Mouse (Mus musculus) heart, postnatal 36 days (tissue): ENCODE results near the gene Odf3l2. TPM values are rescaled to one million over a fixed set of nuclear protein-coding genes. Genes with fewer than 3 reads are reported as not detected.

Experiments
- DNase-seq, 2 experiments: peaks; one replicate each; pipeline ENCODE4 v3.0.0; 2021 to 2022
- intact Hi-C: fragments of 180-260 bp; cut with DNase I; formaldehyde crosslinking; loops from one replicate; pipeline ENCODE4 v1.15.1; 2025
- total RNA-seq, 2 experiments: library from RNA; stranded (reverse); gene quantifications; 2 replicates each; pipeline ENCODE4 v1.2.3; 2021

Gene Odf3l2
- total RNA-seq = not detected

DNA sequence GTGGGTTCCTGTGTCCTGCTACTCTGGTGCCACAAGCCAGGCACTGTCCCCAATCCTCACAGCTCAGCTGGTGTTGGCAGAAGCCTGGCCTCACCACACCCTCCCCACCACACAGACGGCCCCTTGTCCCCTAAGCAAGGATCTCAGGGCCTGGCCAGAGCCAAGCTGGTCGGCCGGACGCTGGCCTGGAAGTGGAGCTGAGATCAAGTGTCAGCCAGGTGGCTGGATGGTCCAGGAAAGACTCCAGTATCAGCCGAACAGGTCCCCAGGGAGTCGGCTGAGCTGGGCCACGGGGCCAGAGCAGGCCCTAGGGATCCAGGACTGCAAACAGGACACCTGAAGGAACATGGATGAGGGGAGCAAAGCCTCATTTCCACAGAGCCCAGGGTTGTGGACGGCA is at the start of gene Odf3l2:
Gene Odf3l2, minus strand, starts transcription at position 28 of the 400 bp plus-strand sequence.
- intact Hi-C loops = no loop called here
- no peak for DNase-seq

DNA sequence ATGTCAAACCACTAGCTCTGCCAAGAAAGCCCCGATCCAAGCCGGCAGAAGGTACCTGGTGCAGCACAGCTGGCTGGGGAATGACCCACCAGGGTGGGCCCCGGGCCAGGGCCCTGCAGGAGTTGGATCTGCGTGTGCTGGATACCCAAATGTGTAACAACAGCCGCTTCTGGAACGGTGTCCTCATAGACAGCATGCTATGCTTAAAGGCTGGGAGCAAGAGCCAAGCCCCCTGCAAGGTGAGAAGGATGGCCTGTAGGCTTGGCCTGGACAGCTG is 48.8 kb upstream of the Odf3l2 start:
- intact Hi-C loops = loop anchor here (2.0 kb wide), 1 partner anchor 94 kb away; no protein-coding TSS in a partner anchor
- DNase-seq = no peak

DNA sequence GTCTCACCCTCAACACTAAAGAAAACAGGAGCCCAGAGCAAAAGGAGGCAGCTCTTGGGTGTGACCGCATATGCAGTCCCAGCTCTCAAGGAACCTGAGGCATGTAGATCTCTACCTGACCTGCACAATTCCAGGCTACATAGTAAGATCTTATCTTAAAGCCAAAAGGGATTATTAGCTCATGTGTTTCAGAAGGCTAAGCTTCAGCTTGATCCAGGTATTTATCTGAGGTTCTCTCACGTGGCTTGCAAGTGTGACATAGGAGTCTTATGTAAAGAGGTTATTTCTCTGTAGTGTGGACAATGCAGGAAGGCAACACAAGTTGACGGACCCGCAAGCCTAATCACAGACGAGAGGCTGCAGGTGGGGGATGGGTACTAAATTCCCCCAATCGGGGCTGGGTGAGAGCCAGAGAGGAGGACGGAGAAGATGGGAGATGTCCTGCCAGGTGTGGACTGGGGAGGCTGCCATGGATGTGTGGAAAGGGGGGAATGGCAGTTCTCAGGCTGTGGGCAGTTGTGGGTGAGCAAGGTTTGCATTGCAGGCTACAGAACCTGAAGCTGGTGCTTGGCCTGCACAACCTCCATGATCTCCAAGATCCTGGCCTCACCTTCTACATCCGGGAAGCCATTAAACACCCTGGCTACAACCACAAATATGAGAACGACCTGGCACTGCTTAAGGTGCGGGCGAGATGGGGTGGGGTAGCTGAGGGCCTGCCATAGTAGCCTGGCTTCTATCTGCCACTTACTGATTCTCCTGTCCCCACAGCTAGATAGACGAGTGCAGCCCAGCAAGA is 48.2 kb upstream of the Odf3l2 start:
- intact Hi-C loops = loop anchor here (2.0 kb wide), 1 partner anchor 95 kb away; no protein-coding TSS in a partner anchor
- DNase-seq = no peak

- no peak for DNase-seq
- intact Hi-C loops = no loop called here
Measured at GRCm38 (mm10) chr10:79691986-79692548, 46.5 kb upstream of the Odf3l2 start.

DNA sequence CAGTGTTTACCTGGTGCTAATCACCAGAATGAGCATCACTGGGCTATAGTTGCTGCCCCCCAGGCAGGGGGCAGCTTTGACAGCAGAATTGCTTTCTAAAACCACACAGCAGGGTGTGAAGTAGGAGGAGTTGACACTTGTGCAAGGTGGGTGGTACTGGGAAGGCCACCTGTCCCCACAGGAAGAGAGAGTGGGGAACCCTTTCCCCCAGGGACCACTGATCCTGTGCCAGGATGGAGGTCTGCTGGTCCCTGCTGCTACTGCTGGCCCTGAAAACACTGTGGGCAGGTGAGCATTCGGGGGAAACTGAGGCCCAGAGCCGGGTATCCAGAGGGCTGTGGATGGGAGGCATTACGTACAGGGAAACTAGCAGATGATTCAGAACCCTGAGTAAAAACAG is 43.6 kb upstream of the Odf3l2 start:
- DNase-seq = no peak

DNA sequence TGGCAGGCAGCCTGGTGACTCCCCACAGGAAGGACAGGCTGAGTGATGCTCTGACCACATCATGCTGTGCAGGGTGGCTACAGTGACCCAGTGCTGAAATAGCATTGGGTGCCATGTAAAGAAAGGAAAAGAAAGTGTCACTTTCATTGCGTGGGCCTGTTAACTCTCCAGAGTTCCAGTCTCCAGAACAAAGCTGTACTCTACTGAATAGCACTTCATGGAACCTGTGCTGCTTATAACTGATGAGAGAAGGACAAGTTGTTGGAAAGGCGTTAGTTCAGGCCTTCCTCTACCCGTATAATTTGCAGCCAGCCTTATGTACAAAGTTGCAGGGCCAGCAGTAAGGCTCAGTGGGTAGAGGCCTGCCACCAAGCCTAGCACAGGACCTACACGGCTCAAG is 43.2 kb upstream of the Odf3l2 start, which contains the start of gene Gzmm:
Gene Gzmm, plus strand, starts transcription at position 301 of the 400 bp plus-strand sequence.
- intact Hi-C loops = no loop called here
- no peak for DNase-seq

More for the DNA sequence above, 43.6 kb upstream of the Odf3l2 start:
- intact Hi-C loops = no loop called here

DNA sequence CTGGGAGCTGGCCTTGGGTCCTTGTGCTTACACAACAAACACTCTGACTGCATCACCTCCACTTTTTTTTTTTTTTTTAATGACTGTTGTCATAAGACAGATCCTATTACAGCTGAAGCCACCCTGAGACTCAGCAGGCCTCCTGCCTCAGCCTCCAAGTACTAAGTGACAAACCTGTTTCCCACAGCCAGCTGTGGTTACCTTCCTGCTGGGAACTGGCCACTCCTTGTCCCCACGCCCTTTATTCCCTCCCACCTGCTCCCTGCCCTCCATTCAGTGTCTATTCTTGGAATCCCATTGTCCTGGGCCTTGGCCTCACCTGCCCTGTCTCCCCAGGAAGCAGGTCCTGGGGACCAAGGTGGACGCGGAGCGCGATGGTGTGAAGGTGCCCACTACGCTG is 42.0 kb upstream of the Odf3l2 start:
- intact Hi-C loops = no loop called here
- no peak for DNase-seq

DNA sequence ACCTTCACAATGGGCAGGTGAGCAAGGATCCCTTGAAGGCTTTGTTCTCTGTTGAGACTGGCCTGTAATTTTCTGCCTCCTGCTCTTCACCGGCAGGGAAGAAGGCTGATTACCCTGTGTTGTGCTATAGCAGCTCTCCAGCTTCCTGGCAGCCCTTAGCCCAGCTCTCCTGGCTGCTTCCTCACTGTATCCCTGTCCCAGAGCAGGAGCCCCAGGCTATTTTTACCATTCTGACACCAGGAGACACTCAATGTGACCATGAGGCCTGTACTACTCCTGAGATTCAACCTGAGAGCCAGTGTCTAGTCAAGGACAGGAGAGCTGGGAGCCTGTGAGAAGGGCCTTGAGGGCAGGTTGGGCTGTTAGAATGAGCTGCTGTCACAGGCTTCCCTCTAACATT is 41.2 kb upstream of the Odf3l2 start:
- intact Hi-C loops = no loop called here
- no peak for DNase-seq

- no peak for DNase-seq
- intact Hi-C loops = no loop called here
Measured at GRCm38 (mm10) chr10:79686219-79686618, 40.7 kb upstream of the Odf3l2 start.

GRCm38 (mm10) chr10:79684770-79685600 is 39.4 kb upstream of the Odf3l2 start:
- intact Hi-C loops = no loop called here

DNA sequence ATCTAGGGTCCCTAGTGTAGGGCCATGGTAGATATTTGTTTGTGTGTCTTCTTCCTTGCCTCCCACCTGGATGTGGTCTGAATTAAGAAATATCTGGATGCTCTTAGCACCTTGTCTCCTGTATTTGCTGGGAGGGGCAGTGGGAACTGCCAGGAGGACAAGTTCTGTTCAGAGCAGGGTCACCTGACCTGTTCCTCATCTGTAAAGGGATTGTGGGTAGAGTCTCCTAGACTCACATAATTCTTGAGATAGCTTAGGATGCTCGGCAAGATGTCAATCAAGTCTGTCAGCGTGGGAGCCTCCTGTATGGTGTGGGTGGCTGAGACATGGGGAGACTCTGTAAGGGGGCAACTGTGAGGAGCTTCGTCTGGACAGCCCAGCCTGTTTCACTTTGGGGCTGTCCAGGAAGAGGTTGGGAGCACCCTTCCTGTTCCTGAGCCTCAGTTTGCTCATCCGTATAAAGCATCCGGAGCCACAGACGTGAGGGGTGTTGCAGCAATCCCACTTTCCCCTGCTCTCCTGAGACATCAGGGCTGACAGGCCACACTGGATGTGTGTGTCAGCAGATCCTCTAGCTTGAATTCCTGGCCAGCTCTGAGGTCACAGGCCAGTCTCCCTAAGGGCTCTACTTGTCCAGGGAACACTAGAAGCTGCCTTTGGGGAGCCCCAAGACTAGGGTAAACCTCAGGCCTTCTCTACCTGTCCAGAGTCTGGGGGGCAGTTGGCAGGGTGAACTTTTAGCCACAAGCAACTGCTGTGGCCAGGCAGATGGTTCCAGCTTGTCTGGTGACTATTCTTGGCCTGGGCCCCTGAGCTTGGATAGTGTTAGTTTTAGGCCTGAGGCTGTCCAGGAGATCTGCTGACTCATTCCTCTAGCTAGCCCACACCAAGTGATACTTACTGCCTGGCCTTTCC is 38.4 kb upstream of the Odf3l2 start:
- intact Hi-C loops = no loop called here
- peak; percentile 57 to 71 for DNase-seq

More at GRCm38 (mm10) chr10:79684770-79685600, 39.4 kb upstream of the Odf3l2 start:
- DNase-seq = no peak

GRCm38 (mm10) chr10:79682916-79683582 is 37.5 kb upstream of the Odf3l2 start:
- intact Hi-C loops = no loop called here
- DNase-seq = peak; percentile 60 to 70

- peak in 1 of 2 experiments; percentile 41 for DNase-seq
- intact Hi-C loops = no loop called here
Measured at GRCm38 (mm10) chr10:79682551-79682915, 37.0 kb upstream of the Odf3l2 start.

- intact Hi-C loops = no loop called here
- peak; percentile 99 for DNase-seq
Measured at GRCm38 (mm10) chr10:79681591-79682245, 36.2 kb upstream of the Odf3l2 start, which contains the start of gene Cdc34. Cdc34 (plus strand) TSS chr10:79682195.

DNA sequence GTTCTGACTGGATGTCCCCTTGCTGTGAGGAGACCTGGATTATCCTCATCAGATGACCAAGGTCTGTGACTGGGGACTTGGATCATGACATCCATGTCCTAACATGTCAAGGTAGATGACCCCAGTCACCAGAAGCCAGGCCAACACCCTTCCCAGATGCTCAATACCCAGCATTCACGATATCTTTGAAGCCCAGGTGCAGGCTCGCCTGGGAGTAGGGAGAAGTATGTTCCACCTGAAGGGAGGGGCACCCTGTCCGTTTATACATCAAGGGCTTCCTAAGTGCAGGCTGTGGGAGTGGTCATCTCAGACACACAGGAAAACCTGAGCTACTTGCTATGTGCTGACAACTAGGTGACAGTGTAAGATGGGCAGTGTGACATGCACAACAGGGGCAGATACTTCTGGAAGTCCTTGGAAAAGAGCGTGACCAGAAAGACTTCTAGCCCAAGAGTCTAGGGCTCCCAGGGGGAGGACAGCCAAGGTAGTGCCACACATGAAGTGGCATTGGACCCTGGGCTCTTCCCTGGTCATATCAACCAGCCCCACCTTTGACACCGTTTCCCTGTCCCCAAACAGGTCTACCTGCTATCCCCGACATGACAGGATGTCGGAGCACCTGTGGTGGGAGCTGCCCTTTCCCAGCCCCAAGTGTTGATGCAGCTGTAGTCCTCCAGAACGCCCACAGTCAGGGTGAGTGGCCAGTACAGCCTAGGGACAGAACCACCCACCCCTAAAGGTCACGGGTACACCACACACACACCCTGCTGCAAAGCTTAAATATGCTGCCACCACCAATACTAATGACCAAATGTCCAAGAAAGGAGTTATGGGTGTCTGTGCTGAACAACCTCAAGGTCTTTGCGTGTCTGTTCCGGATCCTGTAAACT is 35.3 kb upstream of the Odf3l2 start:
- intact Hi-C loops = no loop called here
- DNase-seq = no peak

DNA sequence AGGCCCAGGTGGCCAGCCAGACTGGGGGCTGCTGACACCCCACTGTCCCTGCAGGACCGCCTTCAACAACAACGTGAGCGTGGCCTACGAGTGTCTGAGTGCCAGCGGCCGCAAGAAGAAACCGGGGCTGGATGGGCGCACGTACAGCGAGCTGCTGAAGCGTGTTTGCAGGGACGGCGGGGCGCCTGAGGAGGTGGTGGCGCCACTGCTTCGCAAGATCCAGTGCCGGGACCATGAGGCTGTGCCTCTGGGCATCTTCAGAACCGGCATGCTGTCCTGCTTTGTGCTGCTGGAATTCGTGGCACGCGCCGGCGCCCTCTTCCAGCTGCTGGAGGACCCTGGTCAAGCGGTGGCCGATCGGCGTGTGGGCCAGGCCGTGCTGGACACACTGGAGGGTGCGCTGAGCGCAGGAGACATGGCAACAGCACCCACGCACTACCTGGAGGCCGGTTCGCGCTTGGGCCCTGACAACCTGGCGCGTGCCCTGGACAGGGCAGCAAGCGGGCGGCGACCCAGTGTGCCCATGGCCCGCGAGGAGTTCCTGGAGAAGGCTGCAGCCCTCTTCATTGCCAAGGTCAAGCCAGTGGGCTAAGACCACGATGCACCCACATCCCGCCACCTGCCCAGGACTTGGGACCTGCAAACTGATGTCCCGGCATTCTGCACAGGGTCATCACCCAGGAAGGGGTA is 30.0 kb upstream of the Odf3l2 start:
- no peak for DNase-seq
- intact Hi-C loops = no loop called here

DNA sequence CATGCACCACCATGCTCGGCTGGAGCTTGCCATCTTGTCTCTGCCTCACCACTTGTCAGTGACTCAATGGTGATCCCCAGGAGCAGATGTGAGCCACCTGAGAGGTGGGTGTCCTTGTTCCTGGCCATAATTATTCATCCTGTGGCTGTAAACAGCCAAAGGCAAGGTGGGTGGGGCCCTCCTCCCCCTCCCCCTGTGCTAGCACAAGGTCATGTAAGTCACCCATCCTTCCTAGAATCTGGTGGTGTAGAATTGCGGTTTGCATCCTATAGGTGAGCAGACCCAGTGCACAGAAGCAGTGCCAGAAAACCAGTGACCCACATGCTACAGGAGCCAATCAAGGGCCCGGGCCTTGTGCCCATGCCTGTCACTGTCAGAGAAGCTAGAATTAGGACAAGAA is 27.5 kb upstream of the Odf3l2 start:
- intact Hi-C loops = no loop called here
- DNase-seq = no peak

DNA sequence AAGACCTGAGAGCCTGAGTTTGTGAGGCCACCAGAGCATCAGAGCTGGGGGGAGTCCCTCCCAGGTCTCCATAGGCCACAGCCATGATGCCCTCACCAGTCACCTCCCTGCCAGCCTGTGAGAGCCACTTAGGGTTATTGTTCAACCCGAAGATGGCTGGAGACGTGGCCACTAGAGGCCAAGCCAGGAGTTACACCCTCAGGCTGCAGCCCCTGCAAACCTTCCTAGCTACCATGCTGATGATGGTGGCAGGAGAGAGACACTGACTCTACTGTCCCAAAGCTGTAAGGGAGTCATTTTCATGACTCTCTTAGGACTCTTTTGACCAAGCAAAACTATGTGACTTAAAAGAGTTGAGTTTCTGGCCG is 26.5 kb upstream of the Odf3l2 start:
- no peak for DNase-seq
- intact Hi-C loops = no loop called here
